Mouse (Mus musculus) bone marrow, adult 2 months (tissue): ENCODE results near the gene H2-DMa.

Experiments used
- CTCF ChIP-seq: fragments of 200-500 bp; IDR thresholded peaks from 2 replicates; pipeline ENCODE4 v1.5.1; 2011; ENCODE audit warnings: low read length, control low read depth; ENCODE audit not compliant: control insufficient read depth, insufficient read depth
- POLR2A ChIP-seq: fragments of 200-500 bp; IDR thresholded peaks from 2 replicates; pipeline ENCODE4 v1.6.1; 2011; ENCODE audit warnings: low read depth, mild to moderate bottlenecking, control low read depth, low read length, borderline replicate concordance; ENCODE audit not compliant: control insufficient read depth

- TF ChIP-seq CTCF (no peak), POLR2A (peak; percentile 51; the same call in 1 of the 2 replicates)
These were observed 3.0 kb downstream of the H2-DMa start, which contains the start of gene Brd2 for GRCm38 (mm10) chr17:34122188-34122984.
